ENCODE assay signal across 15 mouse cellular contexts in genomic region chr7:91711184-91711583, GRCm38 (mm10).
DNase-seq lines count a peak whose midpoint lies in the region; ATAC-seq lines count a peak whose summit lies in the region.
"Had no signal": no experiment of that assay in that cellular context is flagged by ENCODE, and none has a peak within 500 bp of the region (broad histone marks: within the 10 kb centered on the region; RNA-seq: fewer than 3 reads in every experiment).

No protein-coding gene starts in this region.

- DNase-seq in left cerebral cortex, adult 18-20 months (ENCODE audit: low spot score in 2 of 2) = peak; percentile 25 to 49
- no peak for DNase-seq in left cerebral cortex, adult 11 months (ENCODE audit: low spot score)
- peak; percentile 33 to 46 for DNase-seq in right cerebral cortex, adult 2 months (ENCODE audit: low spot score in 2 of 2)
- DNase-seq in right cerebral cortex, postnatal 10 days (ENCODE audit: low spot score in 2 of 2) = no peak
- no peak for DNase-seq in lung, postnatal 10 days
- no peak for DNase-seq in cerebellum, postnatal 10 days
- DNase-seq: adrenal gland, adult 2 months; cerebellum, adult 11-12 months; cerebellum, adult 9-10 months; cerebellum, postnatal 36 days; forebrain, postnatal 0 days; gastrocnemius, postnatal 14 days had no signal

- ATAC-seq in granulocyte monocyte progenitor cell, adult 5-6 weeks (replicated peaks; ENCODE audit: poor library complexity, severe bottlenecking) = peak; percentile 59
- peak; percentile 57; the same call in 1 of the 2 replicates for ATAC-seq in megakaryocyte progenitor cell, adult 5-6 weeks (replicated peaks; ENCODE audit: poor library complexity)
- ATAC-seq: forebrain, embryonic 13.5 days; forebrain, postnatal 0 days had no signal

Comparison
In these comparisons a context has a peak if more than half of its experiments do, and no peak if none do; other contexts are left out.
1. DNase-seq: peak in left cerebral cortex, adult 18-20 months (2 of 2) and right cerebral cortex, adult 2 months (2 of 2); none in left cerebral cortex, adult 11 months (single experiment), right cerebral cortex, postnatal 10 days (0 of 2), lung, postnatal 10 days (single experiment) and cerebellum, postnatal 10 days (0 of 2).